Mouse (Mus musculus): Measurements from ENCODE around the gene Eef1akmt1. TPM values are rescaled to one million over a fixed set of nuclear protein-coding genes. Genes with fewer than 3 reads are reported as not detected.
A peak's percentile ranks its signal among the peaks of the same experiment; 100 is the strongest.

Gene Eef1akmt1
- polyA plus RNA-seq, 1 experiment from 2014 or later: 14.3 TPM

DNA sequence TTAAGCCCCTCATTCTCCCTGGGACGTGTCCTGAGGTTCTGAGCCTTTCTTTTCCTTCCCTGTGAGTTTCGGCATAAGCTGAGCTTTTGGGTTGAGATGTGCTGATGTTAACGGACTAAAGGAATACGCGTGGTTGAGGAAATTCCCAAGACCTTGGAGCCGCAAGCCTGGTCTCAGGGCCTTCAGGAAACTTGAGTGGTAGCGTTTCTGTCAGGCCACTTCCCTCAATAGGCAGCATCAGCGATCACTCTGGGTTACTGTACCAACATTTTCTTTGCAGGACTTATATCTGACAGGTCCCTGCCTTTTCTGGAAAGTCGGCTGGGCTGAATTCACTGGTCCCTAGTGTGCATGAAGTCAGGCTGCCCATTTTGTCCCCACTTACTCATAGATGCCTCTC, 34.6 kb downstream of the Eef1akmt1 start:
- Histone ChIP-seq H3K79me2 (ENCODE audit: inconsistent target) (no peaks in the 10 kb centered on the region), H3K36me3 (ENCODE audit: inconsistent target) (no peaks in the 10 kb centered on the region), H3K4me3 (ENCODE audit: inconsistent target) (no peak overlapping the region), H3K27ac (no peak overlapping the region)
- 89% methylated on average over 9 of the region's 9 CpGs for WGBS (ENCODE audit: missing documents)

GRCm38 (mm10) chr14:57535646-57536045, 35.8 kb downstream of the Eef1akmt1 start:
- no peak overlapping the region for H3K27ac ChIP-seq
- no peak overlapping the region for H3K4me3 ChIP-seq (ENCODE audit: inconsistent target)
- WGBS (ENCODE audit: missing documents): 75% methylated on average over 6 of the region's 6 CpGs
- H3K36me3 ChIP-seq (ENCODE audit: inconsistent target): no peaks in the 10 kb centered on the region
- H3K79me2 ChIP-seq (ENCODE audit: inconsistent target): no peaks in the 10 kb centered on the region

DNA sequence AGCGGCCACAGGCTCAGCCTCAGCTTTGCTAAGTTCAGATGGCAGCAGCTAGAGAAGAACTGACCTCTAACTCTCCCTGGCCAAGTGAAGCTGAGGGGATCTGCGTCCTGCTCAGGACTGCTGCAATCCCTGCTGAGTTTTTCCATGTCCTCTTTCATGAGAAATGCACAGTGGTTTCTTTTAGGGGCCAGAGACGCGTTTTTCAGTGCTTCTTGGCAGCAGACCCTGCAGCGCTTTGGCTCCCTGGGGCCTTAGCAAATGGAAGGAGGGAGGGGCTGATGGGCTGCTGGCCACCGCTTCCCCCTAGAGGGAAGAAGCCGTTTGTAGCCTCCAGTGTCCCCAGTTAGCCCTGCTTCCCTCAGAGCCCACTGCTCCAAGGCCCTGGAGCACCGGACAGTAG, 36.5 kb downstream of the Eef1akmt1 start:
- H3K36me3 ChIP-seq (ENCODE audit: inconsistent target): no peaks in the 10 kb centered on the region
- WGBS (ENCODE audit: missing documents): 55% methylated on average over 8 of the region's 8 CpGs

GRCm38 (mm10) chr14:57534346-57534745, 37.1 kb downstream of the Eef1akmt1 start:
- Histone ChIP-seq H3K27ac (no peak overlapping the region), H3K36me3 (ENCODE audit: inconsistent target) (no peaks in the 10 kb centered on the region), H3K4me3 (ENCODE audit: inconsistent target) (no peak overlapping the region), H3K79me2 (ENCODE audit: inconsistent target) (no peaks in the 10 kb centered on the region)
- 89% methylated on average over 5 of the region's 5 CpGs for WGBS (ENCODE audit: missing documents)

More for the DNA sequence above, 36.5 kb downstream of the Eef1akmt1 start:
- no peak overlapping the region for H3K4me3 ChIP-seq (ENCODE audit: inconsistent target)
- no peaks in the 10 kb centered on the region for H3K79me2 ChIP-seq (ENCODE audit: inconsistent target)
- H3K27ac ChIP-seq: no peak overlapping the region

DNA sequence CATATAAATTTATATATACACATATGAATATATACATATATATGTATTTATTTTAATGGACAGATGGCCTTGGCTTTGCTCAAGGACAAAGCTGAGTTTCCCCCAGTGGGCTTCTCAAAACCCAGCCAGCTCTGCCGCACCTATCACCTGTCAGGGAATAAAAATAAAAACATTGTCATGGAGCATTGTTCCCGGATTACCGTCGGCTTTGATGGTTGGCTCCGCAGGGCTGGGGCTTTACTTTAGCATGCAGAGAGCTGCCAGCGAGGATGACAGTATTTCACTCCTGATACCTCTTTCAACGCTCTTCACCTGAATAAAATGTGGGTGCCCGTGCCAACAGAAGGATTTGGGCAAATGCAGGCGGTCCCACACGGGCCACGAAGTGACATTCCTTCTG, 37.6 kb downstream of the Eef1akmt1 start:
- WGBS (ENCODE audit: missing documents): 100% methylated on average over 4 of the region's 11 CpGs
- H3K27ac ChIP-seq: no peak overlapping the region

DNA sequence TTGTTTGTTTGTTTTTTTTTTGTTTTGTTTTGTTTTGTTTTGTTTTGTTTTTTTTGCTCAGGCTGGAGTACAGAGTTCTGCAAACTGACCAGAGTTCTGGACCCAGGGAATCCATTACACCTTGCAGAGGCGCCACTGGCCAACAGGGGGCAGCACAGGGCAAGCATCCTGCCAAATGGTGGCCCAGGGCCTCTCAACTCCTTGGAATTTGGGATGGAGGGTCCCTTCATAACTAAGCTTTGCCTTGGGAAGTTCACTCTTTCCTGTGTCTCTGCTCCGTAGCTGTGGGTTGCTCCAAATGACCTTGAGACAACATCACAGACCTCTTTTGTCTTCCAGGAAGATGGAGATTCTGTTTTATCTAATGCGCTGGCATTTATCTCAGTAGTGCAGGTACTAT, 38.2 kb downstream of the Eef1akmt1 start:
- no peaks in the 10 kb centered on the region for H3K79me2 ChIP-seq (ENCODE audit: inconsistent target)
- WGBS (ENCODE audit: missing documents): 62% methylated on average over 3 of the region's 3 CpGs
- no peaks in the 10 kb centered on the region for H3K36me3 ChIP-seq (ENCODE audit: inconsistent target)
- H3K27ac ChIP-seq: no peak overlapping the region
- H3K4me3 ChIP-seq (ENCODE audit: inconsistent target): no peak overlapping the region

More for the DNA sequence above, 37.6 kb downstream of the Eef1akmt1 start:
- H3K79me2 ChIP-seq (ENCODE audit: inconsistent target): no peaks in the 10 kb centered on the region
- no peak overlapping the region for H3K4me3 ChIP-seq (ENCODE audit: inconsistent target)
- H3K36me3 ChIP-seq (ENCODE audit: inconsistent target): no peaks in the 10 kb centered on the region

DNA sequence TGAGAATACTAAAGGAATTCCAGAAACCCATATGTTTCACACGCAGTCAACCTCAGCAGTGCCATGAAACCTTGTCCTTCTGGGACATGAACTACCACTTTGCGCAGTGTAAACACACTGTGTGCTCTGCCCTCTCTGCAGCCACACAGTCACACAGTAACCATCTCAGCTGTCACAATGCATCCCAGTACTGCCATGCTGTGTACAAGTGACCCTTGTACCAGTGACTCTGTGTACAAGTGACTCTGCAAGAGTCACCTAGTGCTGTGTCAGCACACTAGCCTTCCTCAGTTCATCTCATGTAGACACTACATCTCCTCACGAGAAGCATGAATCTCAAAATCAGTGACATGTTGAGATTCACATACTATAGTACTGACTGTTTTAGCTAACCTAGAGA, 38.8 kb downstream of the Eef1akmt1 start:
- H3K27ac ChIP-seq: no peak overlapping the region
- no peak overlapping the region for H3K4me3 ChIP-seq (ENCODE audit: inconsistent target)
- WGBS (ENCODE audit: missing documents): 100% methylated on average over 3 of the region's 3 CpGs
- no peaks in the 10 kb centered on the region for H3K36me3 ChIP-seq (ENCODE audit: inconsistent target)
- H3K79me2 ChIP-seq (ENCODE audit: inconsistent target): no peaks in the 10 kb centered on the region

GRCm38 (mm10) chr14:57529786-57530515, 41.5 kb downstream of the Eef1akmt1 start:
- Histone ChIP-seq H3K27ac (no peak overlapping the region), H3K79me2 (ENCODE audit: inconsistent target) (no peaks in the 10 kb centered on the region), H3K4me3 (ENCODE audit: inconsistent target) (no peak overlapping the region), H3K36me3 (ENCODE audit: inconsistent target) (no peaks in the 10 kb centered on the region)
- WGBS (ENCODE audit: missing documents): 64% methylated on average over 5 of the region's 5 CpGs

DNA sequence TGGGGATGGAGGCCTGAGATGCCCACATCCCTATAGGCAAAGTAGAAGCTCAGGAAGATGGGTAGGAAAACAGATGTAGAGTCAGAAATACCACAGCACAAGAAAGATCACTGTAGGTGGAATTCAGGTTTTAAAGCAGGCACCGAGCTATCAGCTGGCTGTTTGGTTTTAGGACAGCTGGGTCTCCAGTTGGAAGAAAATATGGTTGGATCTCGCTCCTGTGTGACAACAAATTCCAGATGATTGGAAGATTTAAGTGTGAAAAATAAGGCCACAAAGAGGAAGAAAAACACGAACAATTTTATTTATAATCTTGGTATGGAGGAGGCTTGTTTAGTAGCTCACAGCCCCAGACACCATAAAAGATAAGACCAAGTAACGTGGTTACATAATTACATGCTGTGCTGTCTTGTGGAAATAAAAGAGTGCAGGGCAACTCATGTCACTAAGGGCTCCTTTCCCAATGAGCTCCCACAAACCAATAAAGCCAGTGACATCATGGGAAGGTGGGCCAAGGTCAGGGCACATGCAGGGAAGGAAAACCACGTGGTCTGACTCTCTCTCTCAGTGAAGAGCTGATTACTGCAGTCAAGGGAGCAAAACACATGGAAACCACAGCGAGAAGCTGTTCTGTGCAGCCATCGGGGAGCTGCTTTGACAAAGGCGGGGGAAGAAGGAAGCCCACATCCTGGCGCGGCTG, 42.2 kb downstream of the Eef1akmt1 start:
- Histone ChIP-seq H3K27ac (no peak overlapping the region), H3K4me3 (ENCODE audit: inconsistent target) (no peak overlapping the region), H3K36me3 (ENCODE audit: inconsistent target) (no peaks in the 10 kb centered on the region), H3K79me2 (ENCODE audit: inconsistent target) (no peaks in the 10 kb centered on the region)
- WGBS (ENCODE audit: missing documents): 36% methylated on average over 9 of the region's 10 CpGs

- no peaks in the 10 kb centered on the region for H3K36me3 ChIP-seq (ENCODE audit: inconsistent target)
- no peak overlapping the region for H3K4me3 ChIP-seq (ENCODE audit: inconsistent target)
- H3K27ac ChIP-seq: no peak overlapping the region
- 68% methylated on average over 2 of the region's 2 CpGs for WGBS (ENCODE audit: missing documents)
- no peaks in the 10 kb centered on the region for H3K79me2 ChIP-seq (ENCODE audit: inconsistent target)
Observed at GRCm38 (mm10) chr14:57527598-57527997, 43.8 kb downstream of the Eef1akmt1 start.

DNA sequence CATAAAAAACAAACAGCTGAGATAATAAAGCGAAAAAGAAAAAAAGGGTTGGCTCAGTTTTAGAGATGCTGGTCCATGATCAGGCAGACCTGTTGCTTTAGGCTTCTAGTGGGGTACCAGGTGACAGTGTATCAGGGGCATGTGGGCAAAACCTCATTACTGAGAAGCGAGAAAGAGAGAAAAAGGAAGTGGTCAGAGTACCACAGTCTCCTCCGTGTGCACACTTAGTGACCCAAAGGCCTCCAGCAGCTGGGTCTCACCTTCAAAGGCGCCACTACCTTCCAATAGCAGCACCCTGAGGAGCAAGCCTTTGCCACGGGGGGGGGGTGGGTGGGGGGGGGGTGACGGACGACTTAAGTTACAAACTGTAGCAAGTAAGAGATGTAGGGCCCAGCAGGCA, 44.3 kb downstream of the Eef1akmt1 start:
- 32% methylated on average over 6 of the region's 7 CpGs for WGBS (ENCODE audit: missing documents)
- Histone ChIP-seq H3K27ac (no peak overlapping the region), H3K36me3 (ENCODE audit: inconsistent target) (no peaks in the 10 kb centered on the region), H3K79me2 (ENCODE audit: inconsistent target) (no peaks in the 10 kb centered on the region), H3K4me3 (ENCODE audit: inconsistent target) (no peak overlapping the region)

- 57% methylated on average over 10 of the region's 10 CpGs for WGBS (ENCODE audit: missing documents)
- H3K27ac ChIP-seq: no peak overlapping the region
- no peaks in the 10 kb centered on the region for H3K36me3 ChIP-seq (ENCODE audit: inconsistent target)
- H3K79me2 ChIP-seq (ENCODE audit: inconsistent target): no peaks in the 10 kb centered on the region
- peak overlapping the region; percentile 22 for H3K4me3 ChIP-seq (ENCODE audit: inconsistent target)
Observed at GRCm38 (mm10) chr14:57526050-57526623, 45.3 kb downstream of the Eef1akmt1 start.

- no peak overlapping the region for H3K27ac ChIP-seq
- WGBS (ENCODE audit: missing documents): 1% methylated on average over 36 of the region's 60 CpGs
- no peaks in the 10 kb centered on the region for H3K36me3 ChIP-seq (ENCODE audit: inconsistent target)
- H3K4me3 ChIP-seq (ENCODE audit: inconsistent target): peak overlapping the region; percentile 22
- H3K79me2 ChIP-seq (ENCODE audit: inconsistent target): no peaks in the 10 kb centered on the region
Observed at GRCm38 (mm10) chr14:57525388-57526049, 45.9 kb downstream of the Eef1akmt1 start.

DNA sequence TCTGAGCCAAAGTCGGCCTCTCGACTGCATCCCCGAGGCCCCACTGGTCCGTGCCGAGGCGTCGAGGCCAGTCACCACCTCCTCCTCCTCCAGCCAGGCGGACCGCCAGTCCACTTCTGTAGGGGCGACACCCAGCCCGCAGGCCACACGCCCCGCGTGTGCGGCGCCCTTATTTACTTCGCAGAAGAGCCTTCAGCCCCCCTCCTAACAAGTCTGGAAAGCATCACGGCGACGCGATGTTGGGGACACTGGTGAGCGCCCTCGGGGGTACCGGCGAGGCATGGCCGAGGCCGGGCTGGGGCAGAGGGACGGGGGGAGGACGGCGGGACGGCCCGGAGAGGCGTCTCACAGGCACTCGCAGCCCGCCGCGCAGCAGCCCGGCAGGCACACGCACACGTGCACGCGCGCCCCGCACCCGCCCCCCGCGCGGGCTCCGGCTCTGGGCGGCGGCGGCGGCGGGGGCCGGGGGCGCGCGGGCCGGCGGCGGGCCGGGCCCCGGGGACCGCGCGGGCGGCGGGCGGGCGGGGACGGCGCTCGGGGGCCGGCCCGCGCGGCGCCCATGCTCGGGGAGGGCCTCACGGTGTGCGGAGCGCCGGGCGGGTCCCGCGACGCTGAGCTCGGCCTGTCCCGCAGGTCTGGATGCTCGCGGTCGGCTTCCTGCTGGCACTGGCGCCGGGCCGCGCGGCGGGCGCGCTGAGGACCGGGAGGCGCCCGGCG, 46.6 kb downstream of the Eef1akmt1 start, which contains the start of gene Il17d:
Gene Il17d, plus strand, starts transcription at position 107 of the 717 bp plus-strand sequence.
- 2% methylated on average over 69 of the region's 104 CpGs for WGBS (ENCODE audit: missing documents)
- no peaks in the 10 kb centered on the region for H3K79me2 ChIP-seq (ENCODE audit: inconsistent target)
- H3K27ac ChIP-seq: no peak within 1 kb of the TSS
- H3K4me3 ChIP-seq (ENCODE audit: inconsistent target): peak within 1 kb of the TSS; percentile 22; the same call in 1 of the 2 replicates
- H3K36me3 ChIP-seq (ENCODE audit: inconsistent target): no peaks in the 10 kb centered on the region

All from macrophage (primary cell).